Mouse (Mus musculus) NIH3T3 (cell line): ENCODE measurements around the gene 2900011O08Rik.
A peak's percentile ranks its signal among the peaks of the same experiment; 100 is the strongest.
"Not testable (repeated sequence)": the region's sequence is repeated elsewhere in the genome, so short reads cannot be mapped to it uniquely, and the experiment has no call there.

Experiments used
- DNase-seq: peaks from one replicate; pipeline ENCODE4 v3.0.0-alpha.2; 2012; ENCODE audit warnings: low read depth

The 2900011O08Rik gene

DNA sequence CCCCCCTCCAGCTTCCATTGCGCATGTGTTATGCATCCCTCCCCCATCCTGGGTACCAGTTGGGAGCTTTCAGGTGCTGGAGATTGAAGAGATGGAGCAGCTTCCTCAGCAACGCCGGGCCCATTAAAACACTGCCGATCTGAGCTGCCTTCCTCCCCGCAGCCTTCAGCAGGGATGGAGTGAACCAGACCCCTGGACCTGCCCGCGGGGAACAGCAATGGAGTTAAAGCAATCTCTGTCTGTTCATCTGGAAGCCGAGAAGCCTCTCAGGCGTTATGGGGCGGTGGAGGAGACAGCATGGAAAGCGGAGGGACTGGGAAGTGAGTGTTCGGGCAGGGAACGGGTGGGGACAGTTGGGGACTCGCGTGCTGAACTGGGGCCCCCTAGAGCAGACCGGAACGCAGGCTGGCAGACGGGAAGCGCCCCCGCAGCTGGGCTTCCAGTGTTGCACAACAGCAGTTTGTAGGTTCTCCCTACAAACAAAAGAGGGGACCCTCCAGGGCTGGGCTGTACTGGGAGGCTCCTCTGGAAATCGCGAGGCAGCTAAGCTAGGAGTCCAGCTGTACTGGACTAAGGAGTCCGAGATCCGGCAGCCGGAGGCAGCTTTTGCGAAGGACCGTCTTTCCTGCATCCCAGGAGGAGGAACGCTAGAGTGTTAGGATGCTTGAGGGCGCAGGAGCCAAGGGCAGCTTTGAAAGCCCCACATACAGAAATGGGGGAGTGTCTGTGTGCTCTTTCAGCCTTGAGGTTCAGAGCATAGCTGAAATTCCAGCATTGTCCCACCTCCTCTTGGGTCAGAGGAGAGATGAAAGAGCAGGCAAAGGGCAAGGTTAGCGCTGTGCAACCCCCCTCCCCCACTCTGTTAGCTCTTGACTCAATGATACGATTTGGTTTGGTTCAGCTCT, at the start of gene 2900011O08Rik, which contains the start of gene Ifitm7:
TSS of gene 2900011O08Rik (plus strand) at position 31 of the 905 bp plus-strand sequence.
TSS of gene Ifitm7 (minus strand) at position 315 of the 905 bp plus-strand sequence.
- DNase-seq: no peak

- DNase-seq: no peak
These were observed 46.1 kb upstream of the 2900011O08Rik start for GRCm38 (mm10) chr16:13940139-13940846.

DNA sequence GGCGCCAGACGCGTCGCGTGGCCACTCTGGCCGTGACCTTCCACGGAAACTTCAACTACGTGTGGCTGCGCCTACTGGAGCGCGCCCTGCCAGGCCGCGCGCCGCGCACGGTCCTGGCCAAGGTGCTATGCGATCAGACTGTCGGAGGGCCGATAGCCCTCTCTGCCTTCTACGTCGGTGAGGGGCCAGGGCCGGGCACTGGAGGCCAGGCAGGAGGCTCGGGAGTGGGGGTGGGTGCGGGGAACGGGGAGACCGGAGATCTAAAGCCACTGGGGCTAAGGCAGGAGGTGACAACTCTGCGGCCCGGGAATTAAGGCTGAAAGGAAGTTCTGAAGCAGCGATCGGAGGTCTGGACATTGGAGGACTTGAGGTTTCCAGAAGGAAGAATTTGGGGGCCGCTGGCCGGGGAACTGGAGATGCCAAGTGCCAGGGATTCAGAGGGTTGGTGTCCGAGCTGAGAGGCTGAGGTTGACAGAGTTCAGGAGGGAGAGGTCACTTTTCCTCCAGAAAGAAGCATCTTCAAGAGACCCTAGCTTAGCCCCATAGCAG, 45.5 kb upstream of the 2900011O08Rik start:
- DNase-seq: no peak

GRCm38 (mm10) chr16:13944178-13944577, 42.2 kb upstream of the 2900011O08Rik start:
- no peak for DNase-seq

DNA sequence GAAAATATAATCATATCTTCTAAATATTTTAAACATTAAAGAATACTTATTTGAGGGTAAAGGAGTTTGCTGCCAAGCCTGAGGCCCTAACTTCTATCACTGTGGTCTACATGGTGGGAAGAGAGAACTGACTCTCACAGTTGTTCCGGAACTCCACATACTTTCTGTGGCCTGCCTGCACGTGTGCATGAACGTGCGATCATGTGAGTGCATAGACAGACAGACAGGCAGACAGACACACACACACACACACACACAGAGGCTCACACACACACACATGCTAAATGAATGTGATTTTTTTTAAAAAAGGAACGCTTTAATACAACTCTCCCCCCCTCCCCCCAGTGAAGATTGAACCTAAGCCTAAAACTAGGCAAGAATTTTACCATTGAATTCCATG, 41.7 kb upstream of the 2900011O08Rik start:
- DNase-seq: no peak

DNA sequence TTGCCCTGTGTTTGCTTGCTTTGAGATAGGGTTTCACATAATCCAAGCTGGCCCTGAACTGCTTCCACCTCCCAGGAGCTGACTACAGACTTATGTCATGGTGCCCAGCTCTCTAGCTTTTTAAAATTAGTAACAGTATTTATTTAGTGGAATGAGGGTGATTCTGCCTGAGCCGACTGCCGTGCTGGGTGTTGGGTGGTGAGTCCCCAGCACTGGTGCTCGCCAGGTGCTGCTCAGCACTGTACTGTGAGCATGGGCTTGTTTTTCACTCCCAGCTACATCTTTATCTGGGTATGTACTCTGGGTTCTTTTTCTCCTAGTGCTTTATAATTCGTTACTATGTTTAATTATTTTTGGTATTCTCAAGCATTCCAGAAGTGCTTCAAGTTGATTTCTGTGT, 41.3 kb upstream of the 2900011O08Rik start:
- DNase-seq: no peak

DNA sequence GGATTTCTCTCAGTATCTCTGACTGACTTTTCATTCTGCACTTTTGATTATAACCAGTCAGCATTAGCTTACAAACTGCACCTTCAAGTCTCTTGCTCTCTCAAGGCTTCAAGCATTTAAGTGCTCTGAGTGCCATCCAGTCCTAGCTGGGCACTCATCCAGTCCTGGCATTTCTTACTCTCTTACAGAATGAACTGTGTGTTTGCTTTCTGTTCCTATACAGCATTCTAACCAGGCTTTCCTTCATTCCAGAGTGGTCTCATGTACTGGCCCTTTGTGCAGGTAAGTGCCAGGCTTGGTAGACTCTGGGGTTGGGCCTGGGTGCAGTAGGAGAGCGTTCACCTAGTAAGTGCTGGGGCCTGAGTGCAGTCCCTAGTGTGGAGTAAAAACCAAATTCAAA, 40.1 kb upstream of the 2900011O08Rik start:
- no peak for DNase-seq

- DNase-seq: no peak
These were observed 35.2 kb upstream of the 2900011O08Rik start for GRCm38 (mm10) chr16:13951245-13951644.

- DNase-seq: peak; percentile 9
These were observed 24.4 kb upstream of the 2900011O08Rik start for GRCm38 (mm10) chr16:13962053-13962452.

DNA sequence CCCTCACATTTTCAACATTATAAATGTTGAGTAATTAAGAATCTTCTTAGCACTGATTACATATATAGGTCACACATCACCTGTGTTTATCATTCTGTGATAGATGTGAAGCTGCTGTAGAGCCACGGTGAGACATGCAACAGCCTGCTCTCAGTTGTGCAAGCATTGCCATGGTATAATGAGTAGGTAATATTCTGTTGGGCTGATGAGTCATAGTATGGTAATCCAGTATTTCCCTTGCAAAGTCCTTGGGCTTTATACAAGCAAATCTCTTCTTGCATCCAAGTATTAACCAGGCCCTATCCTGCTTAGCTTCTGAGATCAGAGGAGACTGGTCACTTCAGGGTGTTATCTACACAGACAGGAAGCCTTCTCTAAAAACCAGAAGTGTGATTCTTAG, 17.3 kb upstream of the 2900011O08Rik start:
- DNase-seq: peak; percentile 34

GRCm38 (mm10) chr16:13972051-13972450, 14.4 kb upstream of the 2900011O08Rik start:
- DNase-seq: no peak

DNA sequence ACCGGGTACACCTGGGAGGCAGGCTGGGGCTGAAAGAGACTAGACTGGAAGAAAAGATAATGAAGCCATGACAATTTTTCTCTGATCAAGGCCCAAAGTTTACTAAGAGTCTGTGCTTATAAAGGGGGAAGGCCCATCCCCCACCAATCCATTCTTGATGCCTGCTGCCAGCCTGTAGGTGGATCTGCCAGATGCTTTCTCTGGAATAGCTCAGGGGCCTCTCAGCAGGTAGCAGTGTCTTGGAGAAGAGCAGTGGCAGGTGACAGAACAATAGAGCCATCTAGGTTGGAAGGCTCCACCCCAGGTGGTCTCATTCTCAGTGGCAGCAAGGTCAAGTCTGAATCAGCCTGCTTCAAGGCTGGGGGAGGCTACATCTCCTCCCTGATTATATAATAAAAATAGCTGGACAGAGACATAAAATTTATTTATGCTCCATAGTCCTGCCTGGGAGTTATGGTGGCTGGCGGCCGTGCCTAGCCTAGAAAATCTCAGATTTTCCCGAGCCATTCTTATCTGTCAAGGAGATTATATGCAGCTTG, 10.0 kb upstream of the 2900011O08Rik start:
- DNase-seq: not testable (repeated sequence)

GRCm38 (mm10) chr16:13977026-13977425, 9.4 kb upstream of the 2900011O08Rik start:
- DNase-seq: not testable (repeated sequence)

DNA sequence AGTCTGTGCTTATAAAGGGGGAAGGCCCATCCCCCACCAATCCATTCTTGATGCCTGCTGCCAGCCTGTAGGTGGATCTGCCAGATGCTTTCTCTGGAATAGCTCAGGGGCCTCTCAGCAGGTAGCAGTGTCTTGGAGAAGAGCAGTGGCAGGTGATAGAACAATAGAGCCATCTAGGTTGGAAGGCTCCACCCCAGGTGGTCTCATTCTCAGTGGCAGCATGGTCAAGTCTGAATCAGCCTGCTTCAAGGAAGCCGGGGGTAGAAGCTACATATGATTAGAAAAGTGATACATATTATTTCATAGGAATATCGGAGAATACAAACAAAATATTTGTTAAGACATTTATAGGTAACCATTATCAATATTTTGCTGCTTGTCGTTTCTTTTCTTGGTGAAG, 4.7 kb upstream of the 2900011O08Rik start:
- DNase-seq: not testable (repeated sequence)

- DNase-seq: no peak
These were observed 3.2 kb upstream of the 2900011O08Rik start for GRCm38 (mm10) chr16:13983161-13983560.

- DNase-seq: no peak
These were observed 219 bp upstream of the 2900011O08Rik start for GRCm38 (mm10) chr16:13986197-13986573.

DNA sequence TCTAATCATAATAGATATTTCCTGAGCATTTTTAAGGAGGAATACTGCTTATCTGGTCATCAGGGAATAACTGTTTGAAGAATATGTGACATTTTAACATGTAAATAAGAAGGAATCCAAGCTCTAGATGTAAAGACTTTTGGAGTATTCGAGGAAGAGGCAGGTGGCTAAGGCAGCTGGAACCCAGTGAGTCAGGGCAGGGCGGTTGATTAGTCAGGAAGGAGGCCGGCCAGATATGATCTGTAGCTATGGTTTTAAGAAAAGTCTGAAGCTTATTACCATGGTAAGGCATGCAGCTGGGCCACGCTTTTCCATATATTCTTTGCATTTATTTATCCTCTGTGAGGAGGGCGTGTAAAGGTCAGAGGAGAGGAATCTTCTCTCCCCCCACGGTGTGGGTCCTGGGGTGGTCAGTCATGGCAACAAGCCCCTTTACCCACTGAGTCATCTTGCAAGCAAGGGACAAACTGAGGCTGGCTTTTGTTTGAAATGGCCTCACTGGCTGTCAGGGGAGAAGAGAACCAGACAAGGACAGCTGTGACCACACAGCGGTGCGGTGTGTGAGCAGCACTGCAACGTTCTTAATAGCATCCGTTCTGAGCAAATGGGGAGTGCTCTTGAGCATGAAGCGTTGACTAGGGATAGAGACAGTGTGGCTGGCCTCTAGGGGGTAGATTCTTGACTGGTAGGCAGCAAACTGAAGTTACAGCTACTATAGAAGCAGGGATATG, 6.3 kb downstream of the 2900011O08Rik start:
- DNase-seq: peak; percentile 32

- DNase-seq: no peak
These were observed 7.7 kb downstream of the 2900011O08Rik start for GRCm38 (mm10) chr16:13994076-13994475.

DNA sequence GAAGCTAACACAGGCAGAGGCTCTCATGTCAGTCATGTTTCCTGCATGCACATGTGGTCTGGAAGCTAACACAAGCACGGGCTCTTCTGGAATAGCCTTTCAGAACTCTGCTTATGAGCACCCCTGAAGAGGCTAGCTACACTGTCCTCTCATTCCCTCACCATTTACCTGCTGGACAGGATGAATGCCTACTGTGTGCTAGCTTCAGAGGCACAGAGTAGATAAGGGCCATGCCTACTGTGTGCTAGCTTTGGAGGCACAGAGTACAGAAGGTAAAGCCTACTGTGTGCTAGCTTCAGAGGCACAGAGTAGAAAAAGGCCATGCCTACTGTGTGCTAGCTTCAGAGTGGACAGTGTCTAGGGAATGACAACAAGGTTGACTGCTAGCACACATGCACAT, 8.1 kb downstream of the 2900011O08Rik start:
- DNase-seq: no peak

GRCm38 (mm10) chr16:14003386-14004130, 17.2 kb downstream of the 2900011O08Rik start:
- DNase-seq: no peak

GRCm38 (mm10) chr16:14004170-14004569, 17.8 kb downstream of the 2900011O08Rik start:
- DNase-seq: peak; percentile 52
